Mouse (Mus musculus): ENCODE measurements around the gene Nuak2. TPM values are rescaled to one million over a fixed set of nuclear protein-coding genes. Genes with fewer than 3 reads are reported as not detected.

Nuak2 gene
- polyA plus RNA-seq, 1 experiment from 2014 or later, result 5.2 TPM

DNA sequence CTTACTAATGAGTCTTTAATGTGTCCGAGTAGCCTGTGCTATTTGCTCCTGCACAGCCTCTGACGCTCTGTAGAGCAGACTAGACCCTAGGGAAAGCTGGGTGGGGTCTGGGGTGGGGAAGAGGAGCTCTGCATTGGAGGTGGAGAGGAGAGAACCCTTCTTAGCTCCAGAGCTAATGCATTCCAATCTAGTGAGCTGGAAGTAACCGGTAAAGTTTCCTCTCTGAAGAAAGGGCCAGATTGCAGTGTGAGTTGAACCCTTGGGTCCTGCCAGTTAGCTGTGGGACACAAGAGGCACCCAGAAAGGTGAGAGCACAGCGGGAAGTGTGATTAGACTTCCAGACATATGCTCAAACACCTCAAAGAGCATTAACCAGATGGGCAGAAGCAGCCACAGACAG lies 24.2 kb upstream of the Nuak2 start:
- Histone ChIP-seq H3K9ac (ENCODE audit: low read depth, low read length) (no peak overlapping the region), H3K27ac (replicated peaks; ENCODE audit: low read depth, low read length) (peak overlapping the region; percentile 76), H3K4me3 (ENCODE audit: low read depth, low read length) (no peak overlapping the region), H3K36me3 (ENCODE audit: control insufficient read depth, insufficient read depth, low read length) (no peaks in the 10 kb centered on the region), H3K27me3 (replicated peaks; ENCODE audit: control insufficient read depth, insufficient read depth, low read length) (no peaks in the 10 kb centered on the region), H3K9me3 (ENCODE audit: control insufficient read depth, low read length) (no peaks in the 10 kb centered on the region), H3K4me2 (ENCODE audit: low read depth, low read length) (no peak overlapping the region; the same call in 1 of the 2 replicates), H3K4me1 (ENCODE audit: control insufficient read depth, insufficient read depth, low read length) (peaks cover 24% of the 10 kb centered on the region)
- peak; percentile 65 for DNase-seq (ENCODE audit: low spot score)
- peak; percentile 38 for ATAC-seq (ENCODE audit: low read depth)
- 32% methylated on average over 4 of the region's 4 CpGs for WGBS

DNA sequence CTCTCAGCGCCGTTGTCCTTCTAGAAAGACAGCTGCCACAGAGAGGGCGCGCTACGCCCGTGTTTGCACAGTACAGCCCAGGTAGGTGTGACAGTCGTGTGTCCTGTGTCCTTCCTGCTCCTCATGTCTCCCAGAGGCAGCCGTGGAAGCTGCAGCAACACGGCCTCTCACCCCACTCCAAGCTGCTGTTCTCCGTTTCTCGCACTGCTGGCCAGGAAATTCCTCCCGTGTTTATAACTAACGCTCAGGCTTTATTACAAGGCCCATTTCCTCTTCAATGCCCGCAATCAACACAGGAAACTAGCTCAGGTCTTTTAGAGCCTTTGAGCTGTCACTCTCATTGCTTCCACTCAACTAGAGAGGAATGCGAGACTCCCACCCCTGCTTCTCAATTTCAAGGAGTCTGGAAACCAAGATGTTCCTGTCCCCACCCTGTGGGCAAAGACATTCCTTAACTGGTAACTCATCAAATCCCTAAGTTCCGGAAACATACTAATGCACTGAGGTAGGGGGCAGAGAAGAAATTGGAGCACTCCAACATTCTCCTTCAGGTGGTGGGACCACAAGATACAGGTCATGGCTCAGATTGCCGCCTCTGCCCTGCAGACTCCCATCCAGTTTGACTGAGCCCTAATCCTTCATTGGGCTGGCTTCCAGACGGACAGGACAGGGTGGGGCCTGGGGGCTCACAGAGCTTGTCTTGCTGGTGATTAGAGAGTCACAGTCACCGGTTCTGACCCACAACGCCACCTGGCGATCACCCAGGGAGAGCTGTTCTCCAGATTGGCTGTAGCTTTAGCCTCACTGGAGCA lies 23.4 kb upstream of the Nuak2 start:
- WGBS, result 29% methylated on average over 21 of the region's 21 CpGs
- H3K9me3 ChIP-seq (ENCODE audit: control insufficient read depth, low read length), result no peaks in the 10 kb centered on the region
- peaks cover 7% of the 10 kb centered on the region for H3K27me3 ChIP-seq (replicated peaks; ENCODE audit: control insufficient read depth, insufficient read depth, low read length)
- peak overlapping the region; percentile 6; the same call in 1 of the 2 replicates for H3K4me2 ChIP-seq (ENCODE audit: low read depth, low read length)
- peak overlapping the region; percentile 76 for H3K27ac ChIP-seq (replicated peaks; ENCODE audit: low read depth, low read length)
- H3K4me1 ChIP-seq (ENCODE audit: control insufficient read depth, insufficient read depth, low read length), result peaks cover 24% of the 10 kb centered on the region
- H3K36me3 ChIP-seq (ENCODE audit: control insufficient read depth, insufficient read depth, low read length), result no peaks in the 10 kb centered on the region
- ATAC-seq (ENCODE audit: low read depth), result peak; percentile 72
- H3K9ac ChIP-seq (ENCODE audit: low read depth, low read length), result no peak overlapping the region
- peak; percentile 90 for DNase-seq (ENCODE audit: low spot score)
- H3K4me3 ChIP-seq (ENCODE audit: low read depth, low read length), result no peak overlapping the region

DNA sequence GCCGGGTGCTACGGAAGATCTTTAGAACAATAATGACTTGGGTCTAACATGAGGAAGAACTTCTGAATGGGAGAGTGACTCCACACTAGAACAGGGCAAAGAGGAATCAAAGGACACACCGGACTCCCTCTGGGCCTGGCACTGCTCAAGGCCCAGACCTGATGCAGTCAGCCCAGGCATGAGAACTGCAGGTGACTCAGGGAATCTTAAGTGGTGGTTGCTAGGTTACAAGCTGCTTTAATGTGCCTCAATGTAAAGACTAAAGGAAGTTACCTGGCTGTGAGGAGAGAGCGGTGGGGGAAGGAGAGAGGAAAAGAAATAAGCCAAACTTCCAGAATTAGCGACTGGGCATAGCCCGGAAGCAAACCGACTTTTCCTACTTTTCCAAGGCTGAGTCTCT lies 20.4 kb upstream of the Nuak2 start:
- Histone ChIP-seq H3K27ac (replicated peaks; ENCODE audit: low read depth, low read length) (no peak overlapping the region), H3K9me3 (ENCODE audit: control insufficient read depth, low read length) (no peaks in the 10 kb centered on the region), H3K36me3 (ENCODE audit: control insufficient read depth, insufficient read depth, low read length) (no peaks in the 10 kb centered on the region), H3K9ac (ENCODE audit: low read depth, low read length) (no peak overlapping the region), H3K4me2 (ENCODE audit: low read depth, low read length) (no peak overlapping the region), H3K27me3 (replicated peaks; ENCODE audit: control insufficient read depth, insufficient read depth, low read length) (peaks cover 28% of the 10 kb centered on the region), H3K4me1 (ENCODE audit: control insufficient read depth, insufficient read depth, low read length) (peaks cover 18% of the 10 kb centered on the region), H3K4me3 (ENCODE audit: low read depth, low read length) (no peak overlapping the region)
- no peak for ATAC-seq (ENCODE audit: low read depth)
- DNase-seq (ENCODE audit: low spot score), result peak; percentile 50
- WGBS, result 70% methylated on average over 7 of the region's 7 CpGs

DNA sequence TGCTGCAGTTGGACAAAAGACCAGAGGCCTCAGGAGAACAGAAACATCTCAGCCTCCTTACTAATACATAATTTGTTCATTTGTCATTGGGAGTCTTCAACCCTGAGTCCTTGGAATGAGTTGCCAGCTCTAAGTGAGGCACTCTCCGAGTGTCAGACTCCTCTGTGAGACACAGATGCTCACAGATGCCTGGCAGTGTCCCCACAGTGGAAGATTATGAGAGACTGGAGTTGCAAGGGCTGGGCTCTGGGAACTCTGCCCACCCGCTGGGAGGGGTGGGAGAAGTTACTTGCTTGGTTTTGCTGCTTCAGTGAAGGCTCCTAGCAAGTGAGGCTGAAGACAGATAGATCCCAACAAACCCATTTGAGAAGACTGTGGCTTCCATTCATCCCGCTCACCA lies 19.9 kb upstream of the Nuak2 start:
- no peak overlapping the region for H3K9ac ChIP-seq (ENCODE audit: low read depth, low read length)
- no peak overlapping the region for H3K4me3 ChIP-seq (ENCODE audit: low read depth, low read length)
- DNase-seq (ENCODE audit: low spot score) (peak; percentile 20), ATAC-seq (ENCODE audit: low read depth) (no peak)
- no peak overlapping the region for H3K27ac ChIP-seq (replicated peaks; ENCODE audit: low read depth, low read length)
- H3K36me3 ChIP-seq (ENCODE audit: control insufficient read depth, insufficient read depth, low read length), result no peaks in the 10 kb centered on the region
- peaks cover 18% of the 10 kb centered on the region for H3K4me1 ChIP-seq (ENCODE audit: control insufficient read depth, insufficient read depth, low read length)
- 63% methylated on average over 3 of the region's 3 CpGs for WGBS
- peaks cover 34% of the 10 kb centered on the region for H3K27me3 ChIP-seq (replicated peaks; ENCODE audit: control insufficient read depth, insufficient read depth, low read length)
- H3K4me2 ChIP-seq (ENCODE audit: low read depth, low read length), result no peak overlapping the region
- no peaks in the 10 kb centered on the region for H3K9me3 ChIP-seq (ENCODE audit: control insufficient read depth, low read length)

DNA sequence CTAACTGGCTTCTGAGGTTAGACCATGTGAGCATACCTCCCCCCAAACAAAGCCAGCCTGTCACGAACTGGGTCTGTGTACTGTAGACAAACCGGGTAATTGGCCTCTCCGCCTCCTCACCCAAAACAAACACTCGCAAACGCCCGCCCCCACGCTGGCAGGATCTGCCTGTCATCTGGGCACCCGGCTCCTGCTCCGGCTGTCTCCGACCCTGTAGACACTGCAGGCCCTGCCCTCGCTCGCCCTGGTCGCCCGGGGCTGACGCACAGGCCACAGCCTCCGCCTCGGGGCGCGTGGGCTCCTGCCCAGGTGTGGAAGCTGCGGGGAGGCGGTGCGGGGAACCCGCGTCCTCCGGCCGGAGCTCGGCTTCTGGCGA lies 17.5 kb upstream of the Nuak2 start, which contains the start of gene Klhdc8a:
Gene Klhdc8a, plus strand, starts transcription at position 202 of the 376 bp plus-strand sequence.
- peak within 1 kb of the TSS; percentile 69 for H3K9ac ChIP-seq (ENCODE audit: low read depth, low read length)
- ATAC-seq (ENCODE audit: low read depth) (peak; percentile 67), DNase-seq (ENCODE audit: low spot score) (peak; percentile 63)
- peak within 1 kb of the TSS; percentile 57 for H3K4me3 ChIP-seq (ENCODE audit: low read depth, low read length)
- H3K9me3 ChIP-seq (ENCODE audit: control insufficient read depth, low read length), result no peaks in the 10 kb centered on the region
- no peaks in the 10 kb centered on the region for H3K36me3 ChIP-seq (ENCODE audit: control insufficient read depth, insufficient read depth, low read length)
- WGBS, result 1% methylated on average over 27 of the region's 28 CpGs
- no peak within 1 kb of the TSS for H3K27ac ChIP-seq (replicated peaks; ENCODE audit: low read depth, low read length)
- H3K27me3 ChIP-seq (replicated peaks; ENCODE audit: control insufficient read depth, insufficient read depth, low read length), result peaks cover 35% of the 10 kb centered on the region
- H3K4me2 ChIP-seq (ENCODE audit: low read depth, low read length), result peak within 1 kb of the TSS; percentile 99
- no peaks in the 10 kb centered on the region for H3K4me1 ChIP-seq (ENCODE audit: control insufficient read depth, insufficient read depth, low read length)

DNA sequence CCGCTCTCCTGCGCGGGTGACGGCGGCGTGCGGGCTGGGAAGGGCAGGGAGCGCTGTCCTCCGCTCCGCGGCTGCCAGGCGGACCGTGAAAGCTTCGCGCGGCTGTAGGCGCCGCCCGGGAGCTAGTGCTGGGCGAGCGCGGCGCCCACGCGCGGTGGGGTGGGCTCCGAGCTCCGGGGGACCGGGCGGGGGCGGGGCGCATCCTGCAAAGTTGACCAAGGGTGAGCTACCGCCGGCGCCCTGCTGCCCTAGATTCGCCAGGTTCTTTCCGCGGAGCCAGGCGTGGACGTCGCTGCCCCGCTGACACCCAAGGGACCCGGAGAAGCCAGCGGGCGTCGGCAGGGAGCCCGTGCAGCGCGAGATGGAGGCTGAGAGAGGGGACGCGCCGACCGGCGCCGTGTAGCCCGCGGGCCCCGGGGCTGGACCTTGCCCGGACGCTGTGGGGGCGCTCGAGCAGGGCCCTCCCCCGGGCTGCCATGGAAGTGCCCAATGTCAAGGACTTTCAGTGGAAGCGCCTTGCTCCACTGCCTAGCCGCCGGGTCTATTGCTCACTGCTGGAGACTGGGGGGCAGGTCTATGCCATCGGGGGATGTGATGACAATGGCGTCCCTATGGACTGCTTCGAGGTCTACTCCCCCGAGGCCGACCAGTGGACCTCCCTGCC lies 17.0 kb upstream of the Nuak2 start:
- Histone ChIP-seq H3K27me3 (replicated peaks; ENCODE audit: control insufficient read depth, insufficient read depth, low read length) (peaks cover 35% of the 10 kb centered on the region), H3K4me1 (ENCODE audit: control insufficient read depth, insufficient read depth, low read length) (no peaks in the 10 kb centered on the region), H3K9me3 (ENCODE audit: control insufficient read depth, low read length) (no peaks in the 10 kb centered on the region), H3K4me3 (ENCODE audit: low read depth, low read length) (peak overlapping the region; percentile 57), H3K36me3 (ENCODE audit: control insufficient read depth, insufficient read depth, low read length) (no peaks in the 10 kb centered on the region), H3K27ac (replicated peaks; ENCODE audit: low read depth, low read length) (no peak overlapping the region), H3K9ac (ENCODE audit: low read depth, low read length) (peak overlapping the region; percentile 69), H3K4me2 (ENCODE audit: low read depth, low read length) (peak overlapping the region; percentile 99)
- DNase-seq (ENCODE audit: low spot score), result no peak
- ATAC-seq (ENCODE audit: low read depth), result peak; percentile 59
- WGBS, result 5% methylated on average over 14 of the region's 71 CpGs

DNA sequence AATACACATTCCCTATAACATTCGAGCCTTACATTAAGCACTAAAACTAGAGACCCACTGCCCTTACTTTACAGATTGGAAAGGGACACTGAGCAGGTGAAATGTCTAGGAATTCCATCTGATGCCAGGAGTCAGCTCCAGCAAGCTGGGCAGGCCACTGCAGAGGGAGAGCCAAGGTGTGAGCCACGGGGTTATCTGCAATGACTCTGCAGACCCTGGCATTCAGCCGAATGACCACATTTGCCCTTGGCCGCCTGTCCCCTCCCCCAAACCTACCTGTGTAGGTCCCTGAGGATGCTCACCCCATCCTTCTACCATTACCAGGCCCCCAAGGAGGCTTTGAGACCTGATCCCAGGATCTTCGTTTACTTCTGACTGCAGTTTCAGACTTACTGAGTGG lies 16.2 kb upstream of the Nuak2 start:
- H3K4me2 ChIP-seq (ENCODE audit: low read depth, low read length), result peak overlapping the region; percentile 99; the same call in 1 of the 2 replicates
- H3K4me1 ChIP-seq (ENCODE audit: control insufficient read depth, insufficient read depth, low read length), result no peaks in the 10 kb centered on the region
- WGBS, result 78% methylated on average over 5 of the region's 5 CpGs
- no peak overlapping the region for H3K4me3 ChIP-seq (ENCODE audit: low read depth, low read length)
- no peak for ATAC-seq (ENCODE audit: low read depth)
- no peak overlapping the region for H3K27ac ChIP-seq (replicated peaks; ENCODE audit: low read depth, low read length)
- H3K36me3 ChIP-seq (ENCODE audit: control insufficient read depth, insufficient read depth, low read length), result no peaks in the 10 kb centered on the region
- no peaks in the 10 kb centered on the region for H3K9me3 ChIP-seq (ENCODE audit: control insufficient read depth, low read length)
- H3K9ac ChIP-seq (ENCODE audit: low read depth, low read length), result no peak overlapping the region
- DNase-seq (ENCODE audit: low spot score), result no peak
- peaks cover 35% of the 10 kb centered on the region for H3K27me3 ChIP-seq (replicated peaks; ENCODE audit: control insufficient read depth, insufficient read depth, low read length)

DNA sequence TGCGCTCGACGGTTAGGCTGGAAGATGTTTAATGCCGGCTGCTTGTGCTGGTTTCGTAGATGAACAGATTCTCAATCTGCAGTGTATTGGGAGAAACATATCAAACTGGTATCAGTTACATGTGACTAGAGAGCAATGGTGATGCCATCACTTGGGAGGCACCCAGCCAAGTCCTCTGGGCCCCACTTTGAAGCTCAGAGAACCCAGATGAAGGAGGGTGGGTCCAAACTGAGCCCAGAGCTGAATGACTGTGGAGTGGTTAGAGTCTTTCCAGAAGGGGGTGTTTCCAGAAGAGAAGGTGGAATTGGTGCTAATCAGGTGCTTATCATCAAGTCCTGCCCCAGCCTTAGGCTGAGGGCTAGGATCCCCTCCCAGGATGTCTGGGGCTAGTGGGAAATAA lies 14.7 kb upstream of the Nuak2 start:
- H3K27ac ChIP-seq (replicated peaks; ENCODE audit: low read depth, low read length), result no peak overlapping the region
- H3K9me3 ChIP-seq (ENCODE audit: control insufficient read depth, low read length), result no peaks in the 10 kb centered on the region
- peaks cover 35% of the 10 kb centered on the region for H3K27me3 ChIP-seq (replicated peaks; ENCODE audit: control insufficient read depth, insufficient read depth, low read length)
- H3K9ac ChIP-seq (ENCODE audit: low read depth, low read length), result no peak overlapping the region
- no peak overlapping the region for H3K4me2 ChIP-seq (ENCODE audit: low read depth, low read length)
- DNase-seq (ENCODE audit: low spot score) (no peak), ATAC-seq (ENCODE audit: low read depth) (no peak)
- 91% methylated on average over 5 of the region's 5 CpGs for WGBS
- no peaks in the 10 kb centered on the region for H3K36me3 ChIP-seq (ENCODE audit: control insufficient read depth, insufficient read depth, low read length)
- H3K4me1 ChIP-seq (ENCODE audit: control insufficient read depth, insufficient read depth, low read length), result no peaks in the 10 kb centered on the region
- no peak overlapping the region for H3K4me3 ChIP-seq (ENCODE audit: low read depth, low read length)

Measured in embryonic facial prominence, embryonic 14.5 days (tissue).